Mouse (Mus musculus) intestine, embryonic 16.5 days (tissue): Measurements from ENCODE around the gene Nek8. TPM values are rescaled to one million over a fixed set of nuclear protein-coding genes. Genes with fewer than 3 reads are reported as not detected.
A peak's percentile ranks its signal among the peaks of the same experiment; 100 is the strongest.

Source experiments
- ATAC-seq: fragments of 200-750 bp; cut with Nextera tagmentation; 2 replicates; pipeline ENCODE4 v1.8.0; 2017; ENCODE audit warnings: moderate TSS enrichment, moderate library complexity
- H3K27ac ChIP-seq: fragments of 300-500 bp; sonication (generic); 2 replicates; pipeline ENCODE4 v1.5.1; 2014; ENCODE audit warnings: mild to moderate bottlenecking, low read length
- H3K27me3 ChIP-seq: fragments of 300-500 bp; sonication (generic); replicated peaks from 2 replicates; pipeline ENCODE4 v1.6.1; 2014; ENCODE audit warnings: low read length, control low read depth, mixed read lengths; ENCODE audit not compliant: control insufficient read depth, insufficient read depth
- H3K36me3 ChIP-seq: fragments of 300-500 bp; sonication (generic); 2 replicates; pipeline ENCODE4 v1.6.1; 2014; ENCODE audit warnings: low read length, control low read depth; ENCODE audit not compliant: control insufficient read depth, insufficient read depth
- H3K4me1 ChIP-seq: fragments of 300-500 bp; sonication (generic); 2 replicates; pipeline ENCODE4 v1.6.1; 2014; ENCODE audit warnings: low read length, control low read depth, mixed read lengths; ENCODE audit not compliant: control insufficient read depth, insufficient read depth
- H3K4me2 ChIP-seq: fragments of 300-500 bp; sonication (generic); 2 replicates; pipeline ENCODE4 v1.6.1; 2014; ENCODE audit warnings: low read depth, low read length, control low read depth
- H3K4me3 ChIP-seq: fragments of 300-500 bp; sonication (generic); 2 replicates; pipeline ENCODE4 v1.5.1; 2014; ENCODE audit warnings: mild to moderate bottlenecking, low read length
- H3K9ac ChIP-seq: fragments of 300-500 bp; sonication (generic); 2 replicates; pipeline ENCODE4 v1.6.1; 2014; ENCODE audit warnings: low read depth, low read length
- H3K9me3 ChIP-seq: fragments of 300-500 bp; sonication (generic); 2 replicates; pipeline ENCODE4 v1.6.1; 2016; ENCODE audit warnings: low read length, control low read depth; ENCODE audit not compliant: control insufficient read depth
- WGBS: fragments of 180-500 bp; shearing (Covaris S2); extraction: QIAGEN DNeasy Blood & Tissue Kit; methylation state at CpG from one replicate; pipeline ENCODE4 v1.1.7; 2014; 5-methylcytosine and 5-hydroxymethylcytosine counted together
- polyA plus RNA-seq: library from polyadenylated mRNA; unstranded; fragments of >200 nt; fragmentation: Nextera tagmentation; extraction: Ambion mirVana; gene quantifications from 2 replicates; pipeline ENCODE4 v1.2.1, GENCODE M21; 2015

Nek8 gene
- polyA plus RNA-seq, 1 experiment from 2014 or later = 17.1 TPM

- Histone ChIP-seq H3K9ac (no peak overlapping the region), H3K4me1 (peaks cover 14% of the 10 kb centered on the region), H3K9me3 (no peaks in the 10 kb centered on the region), H3K36me3 (peaks cover 3% of the 10 kb centered on the region; the same call in 1 of the 2 replicates), H3K4me2 (no peak overlapping the region), H3K27ac (no peak overlapping the region), H3K4me3 (no peak overlapping the region), H3K27me3 (no peaks in the 10 kb centered on the region)
- no peak for ATAC-seq
- WGBS = 72% methylated on average over 6 of the region's 6 CpGs
These were observed 27.8 kb upstream of the Nek8 start for GRCm38 (mm10) chr11:78204287-78204686.

GRCm38 (mm10) chr11:78202372-78202771 lies 25.9 kb upstream of the Nek8 start:
- 67% methylated on average over 3 of the region's 3 CpGs for WGBS
- H3K4me1 ChIP-seq = peaks cover 14% of the 10 kb centered on the region

GRCm38 (mm10) chr11:78195101-78195863 lies 18.8 kb upstream of the Nek8 start:
- H3K9me3 ChIP-seq = no peaks in the 10 kb centered on the region
- no peaks in the 10 kb centered on the region for H3K27me3 ChIP-seq
- peak overlapping the region; percentile 67 for H3K4me2 ChIP-seq
- 57% methylated on average over 23 of the region's 23 CpGs for WGBS
- no peak for ATAC-seq
- H3K9ac ChIP-seq = peak overlapping the region; percentile 58
- H3K27ac ChIP-seq = no peak overlapping the region
- H3K4me1 ChIP-seq = peaks cover 13% of the 10 kb centered on the region
- H3K4me3 ChIP-seq = peak overlapping the region; percentile 57
- 0 out of 2 replicates have a peak, but pooled peaks cover 7% of the 10 kb centered on the region for H3K36me3 ChIP-seq

More at GRCm38 (mm10) chr11:78202372-78202771, 25.9 kb upstream of the Nek8 start:
- Histone ChIP-seq H3K36me3 (peaks cover 3% of the 10 kb centered on the region; the same call in 1 of the 2 replicates), H3K27ac (no peak overlapping the region), H3K9me3 (no peaks in the 10 kb centered on the region), H3K27me3 (no peaks in the 10 kb centered on the region), H3K4me3 (no peak overlapping the region), H3K9ac (no peak overlapping the region), H3K4me2 (no peak overlapping the region)
- ATAC-seq = no peak

GRCm38 (mm10) chr11:78194411-78195100 lies 18.1 kb upstream of the Nek8 start:
- H3K27ac ChIP-seq = no peak overlapping the region
- peak; percentile 80 for ATAC-seq
- H3K27me3 ChIP-seq = no peaks in the 10 kb centered on the region
- peak overlapping the region; percentile 67 for H3K4me2 ChIP-seq
- peak overlapping the region; percentile 57 for H3K4me3 ChIP-seq
- peak overlapping the region; percentile 58 for H3K9ac ChIP-seq
- H3K36me3 ChIP-seq = 0 out of 2 replicates have a peak, but pooled peaks cover 7% of the 10 kb centered on the region
- H3K9me3 ChIP-seq = no peaks in the 10 kb centered on the region
- H3K4me1 ChIP-seq = peaks cover 20% of the 10 kb centered on the region
- WGBS = 2% methylated on average over 30 of the region's 30 CpGs

- Histone ChIP-seq H3K27me3 (no peaks in the 10 kb centered on the region), H3K4me3 (peak within 1 kb of the TSS; percentile 57), H3K27ac (no peak within 1 kb of the TSS), H3K4me1 (peaks cover 21% of the 10 kb centered on the region), H3K4me2 (peak within 1 kb of the TSS; percentile 67; the same call in 1 of the 2 replicates), H3K9me3 (no peaks in the 10 kb centered on the region), H3K9ac (peak within 1 kb of the TSS; percentile 58; the same call in 1 of the 2 replicates), H3K36me3 (0 out of 2 replicates have a peak, but pooled peaks cover 7% of the 10 kb centered on the region)
- ATAC-seq = no peak
- 71% methylated on average over 1 of the region's 1 CpGs for WGBS
These were observed 16.6 kb upstream of the Nek8 start, which contains the start of gene Proca1 for GRCm38 (mm10) chr11:78193113-78193512. Gene Proca1, plus strand, starts transcription at chr11:78193392.

- no peaks in the 10 kb centered on the region for H3K27me3 ChIP-seq
- peaks cover 18% of the 10 kb centered on the region for H3K4me1 ChIP-seq
- no peak for ATAC-seq
- H3K9me3 ChIP-seq = no peaks in the 10 kb centered on the region
- H3K4me3 ChIP-seq = peak overlapping the region; percentile 73
- whole genome bisulfite sequencing = 50% methylated on average over 6 of the region's 6 CpGs
- H3K36me3 ChIP-seq = 0 out of 2 replicates have a peak, but pooled peaks cover 7% of the 10 kb centered on the region
- peak overlapping the region; percentile 87; the same call in 1 of the 2 replicates for H3K9ac ChIP-seq
- peak overlapping the region; percentile 78 for H3K4me2 ChIP-seq
- peak overlapping the region; percentile 97 for H3K27ac ChIP-seq
These were observed 13.6 kb upstream of the Nek8 start for GRCm38 (mm10) chr11:78190041-78190440.

- Histone ChIP-seq H3K9ac (peak overlapping the region; percentile 87), H3K27me3 (no peaks in the 10 kb centered on the region), H3K4me1 (peaks cover 14% of the 10 kb centered on the region), H3K27ac (peak overlapping the region; percentile 97), H3K36me3 (0 out of 2 replicates have a peak, but pooled peaks cover 7% of the 10 kb centered on the region), H3K9me3 (no peaks in the 10 kb centered on the region), H3K4me3 (peak overlapping the region; percentile 73), H3K4me2 (peak overlapping the region; percentile 78)
- peak; percentile 76 for ATAC-seq
- WGBS = 1% methylated on average over 41 of the region's 42 CpGs
These were observed 13.0 kb upstream of the Nek8 start for GRCm38 (mm10) chr11:78189234-78190040.

GRCm38 (mm10) chr11:78188331-78189233 lies 12.1 kb upstream of the Nek8 start, which contains the start of gene Rab34:
Gene Rab34, plus strand, starts transcription at chr11:78188430.
- under 1% methylated on average over 74 of the region's 80 CpGs for WGBS
- peak within 1 kb of the TSS; percentile 87 for H3K9ac ChIP-seq
- peak; percentile 78 for ATAC-seq

More at GRCm38 (mm10) chr11:78188331-78189233, 12.1 kb upstream of the Nek8 start, which contains the start of gene Rab34:
- Histone ChIP-seq H3K4me3 (peak within 1 kb of the TSS; percentile 73), H3K27ac (peak within 1 kb of the TSS; percentile 97), H3K4me2 (peak within 1 kb of the TSS; percentile 78), H3K27me3 (no peaks in the 10 kb centered on the region), H3K4me1 (peaks cover 10% of the 10 kb centered on the region), H3K36me3 (0 out of 2 replicates have a peak, but pooled peaks cover 7% of the 10 kb centered on the region), H3K9me3 (no peaks in the 10 kb centered on the region)
